Mouse (Mus musculus) heart, embryonic 15.5 days (tissue): ENCODE results near the gene Mylip. TPM values are rescaled to one million over a fixed set of nuclear protein-coding genes. Genes with fewer than 3 reads are reported as not detected.

ENCODE experiments used
- ATAC-seq: fragments of 200-750 bp; cut with Nextera tagmentation; replicated peaks from 2 replicates; pipeline ENCODE4 v1.8.0; 2017; ENCODE audit warnings: low read depth, moderate TSS enrichment; ENCODE audit not compliant: insufficient number of reproducible peaks, insufficient read depth, low FRiP score
- H3K27ac ChIP-seq: fragments of 300-500 bp; sonication (generic); 2 replicates; pipeline ENCODE4 v1.5.1; 2015; ENCODE audit warnings: mild to moderate bottlenecking, inconsistent platforms
- H3K27me3 ChIP-seq: fragments of 300-500 bp; sonication (generic); 2 replicates; pipeline ENCODE4 v1.6.1; 2015; ENCODE audit warnings: inconsistent platforms
- H3K36me3 ChIP-seq: fragments of 300-500 bp; sonication (generic); 2 replicates; pipeline ENCODE4 v1.6.1; 2015; ENCODE audit warnings: mild to moderate bottlenecking, inconsistent platforms
- H3K4me1 ChIP-seq: fragments of 300-500 bp; sonication (generic); replicated peaks from 2 replicates; pipeline ENCODE4 v1.6.1; 2015; ENCODE audit warnings: inconsistent platforms
- H3K4me2 ChIP-seq: fragments of 300-500 bp; sonication (generic); 2 replicates; pipeline ENCODE4 v1.6.1; 2015; ENCODE audit warnings: inconsistent platforms, mild to moderate bottlenecking, moderate library complexity
- H3K4me3 ChIP-seq: fragments of 300-500 bp; sonication (generic); 2 replicates; pipeline ENCODE4 v1.5.1; 2015; ENCODE audit warnings: mild to moderate bottlenecking, inconsistent platforms
- H3K9ac ChIP-seq: fragments of 300-500 bp; sonication (generic); 2 replicates; pipeline ENCODE4 v1.6.1; 2015; ENCODE audit warnings: mild to moderate bottlenecking, inconsistent platforms
- H3K9me3 ChIP-seq: fragments of 300-500 bp; sonication (generic); replicated peaks from 2 replicates; pipeline ENCODE4 v1.6.1; 2016; ENCODE audit warnings: inconsistent platforms
- WGBS: fragments of 180-500 bp; shearing (Covaris S2); methylation state at CpG from one replicate; pipeline ENCODE4 v1.1.7; 2015; ENCODE audit warnings: mixed read lengths; 5-methylcytosine and 5-hydroxymethylcytosine counted together
- polyA plus RNA-seq: library from polyadenylated mRNA; unstranded; fragments of >200 nt; fragmentation: Nextera tagmentation; extraction: Ambion mirVana; gene quantifications from 2 replicates; pipeline ENCODE4 v1.2.1, GENCODE M21; 2015

The Mylip gene
- polyA plus RNA-seq, 1 experiment from 2014 or later: 8.9 TPM

- H3K9ac ChIP-seq: no peak overlapping the region
- H3K4me1 ChIP-seq: peaks cover 4% of the 10 kb centered on the region; the same call in 1 of the 2 replicates
- no peaks in the 10 kb centered on the region for H3K27me3 ChIP-seq
- no peak overlapping the region for H3K4me2 ChIP-seq
- no peak overlapping the region for H3K27ac ChIP-seq
- WGBS: 48% methylated on average over 6 of the region's 6 CpGs
- no peaks in the 10 kb centered on the region for H3K9me3 ChIP-seq
- H3K36me3 ChIP-seq: peaks cover 66% of the 10 kb centered on the region
- ATAC-seq: no peak
- no peak overlapping the region for H3K4me3 ChIP-seq
Measured at GRCm38 (mm10) chr13:45406703-45407102, 17.2 kb downstream of the Mylip start.

- WGBS: 60% methylated on average over 4 of the region's 4 CpGs
Measured at GRCm38 (mm10) chr13:45410936-45411335, 21.4 kb downstream of the Mylip start.

DNA sequence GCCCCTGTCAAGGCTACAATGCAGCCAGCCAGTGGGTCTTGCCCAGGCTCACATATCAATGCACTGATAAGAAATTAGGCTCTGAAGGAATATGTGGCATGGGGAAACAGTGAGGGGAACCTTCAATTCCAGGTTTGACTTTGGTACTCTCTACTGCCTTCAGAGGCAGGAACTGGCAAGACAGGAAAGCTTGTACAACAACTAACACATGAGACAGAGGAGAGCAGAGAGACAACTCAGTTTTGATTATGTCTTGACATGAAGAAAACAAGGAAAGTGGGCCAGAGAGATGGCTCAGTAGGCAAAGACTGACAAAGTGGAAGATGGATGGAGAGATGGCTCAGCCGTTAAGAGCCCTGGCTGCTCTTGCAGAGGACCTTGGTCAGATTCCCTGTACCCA is 23.5 kb downstream of the Mylip start:
- Histone ChIP-seq H3K4me2 (no peak overlapping the region), H3K4me1 (peaks cover 7% of the 10 kb centered on the region; the same call in 1 of the 2 replicates), H3K9me3 (no peaks in the 10 kb centered on the region), H3K27me3 (no peaks in the 10 kb centered on the region), H3K9ac (no peak overlapping the region), H3K27ac (no peak overlapping the region), H3K36me3 (peaks cover 46% of the 10 kb centered on the region), H3K4me3 (no peak overlapping the region)
- no peak for ATAC-seq
- 95% methylated on average over 1 of the region's 1 CpGs for WGBS

More at GRCm38 (mm10) chr13:45410936-45411335, 21.4 kb downstream of the Mylip start:
- ATAC-seq: no peak
- no peaks in the 10 kb centered on the region for H3K27me3 ChIP-seq
- no peaks in the 10 kb centered on the region for H3K9me3 ChIP-seq
- H3K36me3 ChIP-seq: peaks cover 67% of the 10 kb centered on the region
- no peak overlapping the region for H3K9ac ChIP-seq
- H3K4me1 ChIP-seq: peaks cover 7% of the 10 kb centered on the region; the same call in 1 of the 2 replicates
- no peak overlapping the region for H3K27ac ChIP-seq
- no peak overlapping the region for H3K4me2 ChIP-seq
- H3K4me3 ChIP-seq: no peak overlapping the region

GRCm38 (mm10) chr13:45414031-45414430 is 24.5 kb downstream of the Mylip start:
- Histone ChIP-seq H3K36me3 (peaks cover 36% of the 10 kb centered on the region), H3K9me3 (no peaks in the 10 kb centered on the region), H3K4me3 (no peak overlapping the region), H3K9ac (no peak overlapping the region), H3K27me3 (no peaks in the 10 kb centered on the region), H3K4me2 (no peak overlapping the region), H3K4me1 (peaks cover 7% of the 10 kb centered on the region; the same call in 1 of the 2 replicates), H3K27ac (no peak overlapping the region)
- 70% methylated on average over 9 of the region's 9 CpGs for WGBS
- no peak for ATAC-seq

- Histone ChIP-seq H3K27me3 (no peaks in the 10 kb centered on the region), H3K9me3 (no peaks in the 10 kb centered on the region), H3K9ac (no peak overlapping the region), H3K4me3 (no peak overlapping the region), H3K4me2 (no peak overlapping the region), H3K4me1 (peaks cover 7% of the 10 kb centered on the region; the same call in 1 of the 2 replicates), H3K36me3 (peaks cover 13% of the 10 kb centered on the region), H3K27ac (no peak overlapping the region)
- 63% methylated on average over 14 of the region's 14 CpGs for WGBS
- ATAC-seq: no peak
Measured at GRCm38 (mm10) chr13:45416621-45417057, 27.1 kb downstream of the Mylip start.

GRCm38 (mm10) chr13:45418986-45419385 is 29.4 kb downstream of the Mylip start:
- 69% methylated on average over 12 of the region's 12 CpGs for WGBS

DNA sequence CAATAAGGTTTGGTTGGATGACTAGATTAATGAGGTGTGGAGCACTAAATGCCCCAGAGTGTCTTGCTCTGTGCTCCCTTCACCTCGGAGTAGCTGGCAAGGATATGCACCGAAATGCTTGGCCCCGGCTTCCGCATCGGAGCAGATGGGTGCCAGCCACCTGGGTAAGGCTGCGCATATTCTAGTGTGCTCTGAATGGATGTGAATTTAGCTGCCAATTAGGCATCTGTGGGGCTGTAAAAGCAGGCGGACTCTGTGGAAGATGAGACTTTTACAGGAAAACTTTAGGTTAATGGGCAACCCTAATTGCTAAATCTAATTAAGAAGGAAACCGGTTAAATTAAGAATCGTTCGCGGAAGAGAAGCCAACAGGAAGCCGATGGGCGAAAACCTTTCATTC is 32.7 kb downstream of the Mylip start:
- no peaks in the 10 kb centered on the region for H3K27me3 ChIP-seq
- no peaks in the 10 kb centered on the region for H3K36me3 ChIP-seq
- 94% methylated on average over 13 of the region's 13 CpGs for WGBS
- H3K4me2 ChIP-seq: no peak overlapping the region
- no peak for ATAC-seq
- no peaks in the 10 kb centered on the region for H3K9me3 ChIP-seq
- H3K9ac ChIP-seq: no peak overlapping the region
- H3K4me3 ChIP-seq: no peak overlapping the region
- H3K4me1 ChIP-seq: no peaks in the 10 kb centered on the region
- no peak overlapping the region for H3K27ac ChIP-seq

More at GRCm38 (mm10) chr13:45418986-45419385, 29.4 kb downstream of the Mylip start:
- H3K9ac ChIP-seq: no peak overlapping the region
- no peak overlapping the region for H3K4me2 ChIP-seq
- H3K27me3 ChIP-seq: no peaks in the 10 kb centered on the region
- no peaks in the 10 kb centered on the region for H3K9me3 ChIP-seq
- peaks cover 7% of the 10 kb centered on the region; the same call in 1 of the 2 replicates for H3K4me1 ChIP-seq
- H3K27ac ChIP-seq: no peak overlapping the region
- no peak overlapping the region for H3K4me3 ChIP-seq
- H3K36me3 ChIP-seq: no peaks in the 10 kb centered on the region
- ATAC-seq: no peak

DNA sequence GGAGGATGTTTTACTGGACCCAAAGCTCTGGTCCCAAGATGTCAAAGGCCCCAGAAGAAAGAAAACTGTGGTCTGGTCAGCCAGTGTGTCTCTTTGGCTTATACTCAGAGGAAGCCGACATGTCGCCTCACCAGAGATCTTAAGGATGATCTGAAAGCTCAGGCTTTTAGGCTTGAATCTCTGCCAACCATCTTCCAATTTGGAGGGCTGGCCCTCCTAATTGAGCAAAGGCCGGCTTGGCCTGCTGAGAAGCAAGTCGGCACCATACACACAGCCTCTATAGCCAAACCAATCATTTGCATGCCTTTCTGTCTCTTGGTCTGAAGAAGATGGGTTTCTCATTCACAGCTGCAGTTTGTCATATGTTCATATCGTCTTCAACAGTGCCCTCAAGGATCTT is 33.2 kb downstream of the Mylip start:
- WGBS: 80% methylated on average over 5 of the region's 5 CpGs
- no peak overlapping the region for H3K27ac ChIP-seq
- no peaks in the 10 kb centered on the region for H3K9me3 ChIP-seq
- H3K36me3 ChIP-seq: no peaks in the 10 kb centered on the region
- no peak overlapping the region for H3K4me2 ChIP-seq
- no peak overlapping the region for H3K4me3 ChIP-seq
- H3K27me3 ChIP-seq: no peaks in the 10 kb centered on the region
- ATAC-seq: no peak
- H3K4me1 ChIP-seq: no peaks in the 10 kb centered on the region
- no peak overlapping the region for H3K9ac ChIP-seq

DNA sequence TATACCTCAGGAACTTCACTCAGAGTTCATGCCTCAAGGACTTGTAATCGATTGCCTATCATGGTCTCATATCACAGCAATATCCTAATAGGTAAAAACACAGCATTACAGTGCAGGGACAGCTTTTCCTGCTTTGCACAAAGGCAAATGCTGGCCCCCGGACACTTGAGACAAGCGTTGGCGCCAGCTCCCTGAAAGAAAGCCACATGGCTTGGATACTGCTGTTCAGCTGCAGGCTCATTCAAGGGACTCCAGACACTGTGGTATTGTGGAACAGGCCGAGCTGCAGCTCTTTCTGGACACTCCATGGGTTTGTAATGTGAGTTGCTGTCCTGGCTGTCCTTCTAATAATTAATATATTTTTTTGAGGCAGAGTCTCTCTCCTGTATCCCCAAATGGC is 34.4 kb downstream of the Mylip start:
- 77% methylated on average over 5 of the region's 5 CpGs for WGBS
- H3K9ac ChIP-seq: no peak overlapping the region
- H3K4me3 ChIP-seq: no peak overlapping the region
- H3K36me3 ChIP-seq: no peaks in the 10 kb centered on the region
- peaks cover 4% of the 10 kb centered on the region for H3K4me1 ChIP-seq
- ATAC-seq: no peak
- H3K9me3 ChIP-seq: no peaks in the 10 kb centered on the region
- H3K4me2 ChIP-seq: no peak overlapping the region
- no peaks in the 10 kb centered on the region for H3K27me3 ChIP-seq
- H3K27ac ChIP-seq: no peak overlapping the region

DNA sequence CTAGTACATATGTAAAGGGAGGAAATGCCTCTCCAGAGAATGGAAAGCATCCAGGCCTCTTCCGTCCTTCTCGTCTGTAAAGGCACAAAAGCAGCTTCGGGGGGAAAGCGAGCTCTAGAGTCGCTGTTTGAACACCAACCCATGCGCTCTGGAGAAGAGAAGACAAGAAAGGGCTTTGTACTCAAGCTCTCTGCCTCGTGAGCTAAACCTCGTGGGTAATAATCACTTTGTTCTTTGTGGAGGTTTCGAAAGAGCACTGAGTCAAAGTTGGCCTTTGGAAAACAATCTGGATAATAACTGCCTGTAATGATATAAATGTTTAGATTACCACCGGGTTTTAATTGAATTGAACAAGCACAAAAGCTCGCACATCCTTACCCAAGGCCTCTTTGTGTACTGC is 39.7 kb downstream of the Mylip start:
- Histone ChIP-seq H3K4me1 (peaks cover 13% of the 10 kb centered on the region), H3K27ac (peak overlapping the region; percentile 54), H3K4me2 (peak overlapping the region; percentile 23; the same call in 1 of the 2 replicates), H3K9me3 (no peaks in the 10 kb centered on the region), H3K27me3 (no peaks in the 10 kb centered on the region), H3K36me3 (no peaks in the 10 kb centered on the region), H3K9ac (no peak overlapping the region), H3K4me3 (no peak overlapping the region)
- no peak for ATAC-seq
- WGBS: 25% methylated on average over 11 of the region's 11 CpGs

DNA sequence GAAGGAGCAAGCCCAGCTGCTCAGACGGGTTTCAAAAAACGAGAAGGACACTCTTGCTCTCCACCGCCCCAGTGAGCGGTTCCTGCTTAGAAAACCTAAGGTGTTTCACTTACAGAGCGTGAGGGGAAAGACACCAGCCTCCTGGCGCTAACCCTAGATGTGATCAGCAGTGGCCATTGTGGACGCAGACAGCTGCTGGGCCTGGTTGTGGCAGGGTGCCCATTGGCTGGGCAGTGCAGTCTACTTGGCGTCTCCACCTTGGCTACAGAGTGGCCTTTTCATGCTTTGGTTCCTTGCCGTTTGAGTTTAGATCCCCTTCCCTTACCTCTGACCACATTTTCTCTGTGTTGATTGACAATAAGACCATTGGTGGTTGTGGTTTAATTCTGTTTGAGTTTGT is 47.6 kb downstream of the Mylip start:
- no peaks in the 10 kb centered on the region for H3K36me3 ChIP-seq
- H3K9ac ChIP-seq: no peak overlapping the region
- H3K4me2 ChIP-seq: no peak overlapping the region
- no peak overlapping the region for H3K4me3 ChIP-seq
- WGBS: 81% methylated on average over 9 of the region's 9 CpGs
- H3K27me3 ChIP-seq: no peaks in the 10 kb centered on the region
- peaks cover 7% of the 10 kb centered on the region for H3K4me1 ChIP-seq
- H3K9me3 ChIP-seq: no peaks in the 10 kb centered on the region
- ATAC-seq: no peak
- no peak overlapping the region for H3K27ac ChIP-seq

DNA sequence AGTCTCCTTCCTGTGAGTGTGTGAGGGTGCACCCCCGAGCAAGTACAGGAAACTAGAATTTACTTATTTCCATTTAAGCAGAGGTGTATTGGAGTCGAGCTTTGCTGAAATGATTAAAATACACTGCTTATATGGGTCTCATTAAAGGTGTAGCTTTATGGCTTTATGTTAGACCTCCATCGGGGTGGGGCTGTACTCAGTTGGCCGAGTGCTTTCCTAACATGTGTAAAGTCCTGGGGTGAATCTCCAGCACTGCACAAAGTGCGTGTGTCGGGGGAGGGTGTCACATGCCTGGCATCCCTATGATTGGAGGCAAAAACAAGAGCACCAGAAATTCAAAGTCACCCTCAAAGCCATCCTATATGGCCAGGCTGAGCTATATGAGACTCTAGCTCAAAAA is 49.3 kb downstream of the Mylip start:
- whole genome bisulfite sequencing: 84% methylated on average over 6 of the region's 6 CpGs
- no peak overlapping the region for H3K4me3 ChIP-seq
- no peak for ATAC-seq

More for the DNA sequence above, 49.3 kb downstream of the Mylip start:
- H3K27ac ChIP-seq: no peak overlapping the region
- no peaks in the 10 kb centered on the region for H3K36me3 ChIP-seq
- no peak overlapping the region for H3K9ac ChIP-seq
- peaks cover 14% of the 10 kb centered on the region for H3K4me1 ChIP-seq
- H3K27me3 ChIP-seq: no peaks in the 10 kb centered on the region
- no peak overlapping the region for H3K4me2 ChIP-seq
- no peaks in the 10 kb centered on the region for H3K9me3 ChIP-seq
